Mouse (Mus musculus): Measurements from ENCODE around the gene Aicda.

DNA sequence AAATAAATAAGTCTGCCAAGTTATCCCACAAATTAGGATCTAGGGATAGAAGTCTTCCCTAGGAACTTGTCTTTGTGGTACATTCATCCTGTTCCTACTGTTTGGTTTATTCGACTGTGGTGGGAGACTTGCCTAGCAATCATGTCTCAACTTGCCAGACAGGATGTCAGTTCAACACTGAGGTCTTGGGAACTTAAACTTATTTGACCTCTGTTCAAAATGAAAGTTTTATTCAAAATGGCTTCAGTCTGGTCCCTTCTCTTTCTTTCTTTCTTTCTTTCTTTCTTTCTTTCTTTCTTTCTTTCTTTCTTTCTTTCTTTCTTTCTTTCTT lies 49.4 kb downstream of the Aicda start:
- TF ChIP-seq ZNF384 (IDR thresholded peaks at IDR 0.05; ENCODE audit: low read depth, low read length) (no peak), CHD2 (IDR thresholded peaks at IDR 0.05; ENCODE audit: low read depth, low read length) (no peak)

Data from ES-E14 (cell line).